Mouse (Mus musculus) MEL-GATA-1-ER (cell line): ENCODE measurements around the gene Il23r.
"Not testable (repeated sequence)": the region's sequence is repeated elsewhere in the genome, so short reads cannot be mapped to it uniquely, and the experiment has no call there.

Experiments
- DNase-seq: peaks from one replicate; pipeline ENCODE4 v3.0.0-alpha.2; 2012; ENCODE audit warnings: low read depth; ENCODE audit errors: extremely low read depth

The Il23r gene

GRCm38 (mm10) chr6:67491755-67492154 lies at the start of gene Il23r:
Il23r (minus strand) TSS chr6:67491855.
- no peak for DNase-seq

GRCm38 (mm10) chr6:67535777-67536054 lies 44.1 kb upstream of the Il23r start, which contains the start of gene Tacstd2:
Tacstd2 (minus strand) TSS chr6:67535796.
- no peak for DNase-seq

GRCm38 (mm10) chr6:67535005-67535776 lies 43.5 kb upstream of the Il23r start:
- DNase-seq: no peak

GRCm38 (mm10) chr6:67534191-67535004 lies 42.7 kb upstream of the Il23r start:
- no peak for DNase-seq

GRCm38 (mm10) chr6:67532665-67533440 lies 41.2 kb upstream of the Il23r start:
- DNase-seq: no peak

- no peak for DNase-seq
Observed at GRCm38 (mm10) chr6:67531822-67532162, 40.1 kb upstream of the Il23r start.

- DNase-seq: no peak
Observed at GRCm38 (mm10) chr6:67530992-67531821, 39.6 kb upstream of the Il23r start.

GRCm38 (mm10) chr6:67526356-67526755 lies 34.7 kb upstream of the Il23r start:
- no peak for DNase-seq

GRCm38 (mm10) chr6:67510752-67511151 lies 19.1 kb upstream of the Il23r start:
- no peak for DNase-seq

- not testable (repeated sequence) for DNase-seq
Observed at GRCm38 (mm10) chr6:67501938-67502337, 10.3 kb upstream of the Il23r start.

GRCm38 (mm10) chr6:67481012-67481411 lies 10.6 kb downstream of the Il23r start:
- no peak for DNase-seq

- no peak for DNase-seq
Observed at GRCm38 (mm10) chr6:67471242-67471641, 20.4 kb downstream of the Il23r start.

GRCm38 (mm10) chr6:67459424-67459823 lies 32.2 kb downstream of the Il23r start:
- DNase-seq: no peak

- peak; percentile 8 for DNase-seq
Observed at GRCm38 (mm10) chr6:67451330-67451729, 40.3 kb downstream of the Il23r start.

- DNase-seq: no peak
Observed at GRCm38 (mm10) chr6:67445866-67446265, 45.8 kb downstream of the Il23r start.

- no peak for DNase-seq
Observed at GRCm38 (mm10) chr6:67443124-67443523, 48.5 kb downstream of the Il23r start.

- DNase-seq: no peak
Observed at GRCm38 (mm10) chr6:67437814-67438385, 53.8 kb downstream of the Il23r start.

GRCm38 (mm10) chr6:67437028-67437427 lies 54.6 kb downstream of the Il23r start:
- DNase-seq: no peak

- DNase-seq: no peak
Observed at GRCm38 (mm10) chr6:67436295-67436694, 55.4 kb downstream of the Il23r start.

- DNase-seq: no peak
Observed at GRCm38 (mm10) chr6:67435711-67436110, 55.9 kb downstream of the Il23r start.
